Mouse (Mus musculus): ENCODE data around the gene Prr27.

- TF ChIP-seq CTCF (IDR thresholded peaks at IDR 0.05; ENCODE audit: borderline replicate concordance, insufficient read depth, low read length) = no peak
- TF ChIP-seq POLR2A (IDR thresholded peaks at IDR 0.05; ENCODE audit: low read depth, low read length) = no peak
These were observed 42.8 kb upstream of the Prr27 start for GRCm38 (mm10) chr5:87782731-87783130.
